Mouse (Mus musculus) thymus, adult 2 months (tissue): ENCODE results near the gene Uap1l1.

Experiments
- CTCF ChIP-seq: fragments of 200-500 bp; IDR thresholded peaks from 2 replicates; pipeline ENCODE4 v1.5.1; 2012; ENCODE audit warnings: mild to moderate bottlenecking, control low read depth, low read length, moderate library complexity, borderline replicate concordance; ENCODE audit not compliant: control insufficient read depth, poor library complexity, insufficient read depth; ENCODE audit errors: extremely low read depth
- POLR2A ChIP-seq: fragments of 200-500 bp; IDR thresholded peaks from 2 replicates; pipeline ENCODE4 v1.6.1; 2012; ENCODE audit warnings: mild to moderate bottlenecking, low read length, control low read depth, moderate library complexity; ENCODE audit not compliant: control insufficient read depth, poor library complexity, insufficient read depth; ENCODE audit errors: extremely low read depth

GRCm38 (mm10) chr2:25349499-25349898, 16.0 kb downstream of the Uap1l1 start:
- TF ChIP-seq CTCF (no peak), POLR2A (no peak)
